Mouse (Mus musculus): Measurements from ENCODE around the gene Txndc15. TPM values are rescaled to one million over a fixed set of nuclear protein-coding genes. Genes with fewer than 3 reads are reported as not detected.
"Not testable (repeated sequence)": the region's sequence is repeated elsewhere in the genome, so short reads cannot be mapped to it uniquely, and the experiment has no call there.

Txndc15 gene
- polyA plus RNA-seq, 1 experiment from 2014 or later, result 144 TPM

DNA sequence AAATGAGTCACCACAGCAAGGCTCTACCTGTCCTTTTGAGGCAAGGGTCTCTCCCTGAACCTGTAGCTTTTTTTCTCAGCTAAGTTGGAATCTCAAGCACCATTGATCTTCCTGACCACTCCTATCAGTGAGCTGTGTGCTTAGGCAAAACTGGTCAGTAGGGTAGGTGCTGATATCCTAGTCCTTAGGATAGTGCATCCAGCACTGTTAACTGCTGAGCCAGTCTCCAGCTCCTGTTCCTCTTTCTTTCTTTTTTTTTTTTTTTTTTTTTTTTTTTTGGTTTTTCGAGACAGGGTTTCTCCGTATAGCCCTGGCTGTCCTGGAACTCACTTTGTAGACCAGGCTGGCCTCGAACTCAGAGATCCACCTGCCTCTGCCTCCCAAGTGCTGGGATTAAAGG lies 18.5 kb upstream of the Txndc15 start:
- not testable (repeated sequence) for H3K4me2 ChIP-seq; ATAC-seq (ENCODE audit: low read depth); H3K4me3 ChIP-seq; H3K9ac ChIP-seq; H3K9me3 ChIP-seq; H3K27ac ChIP-seq (replicated peaks); H3K27me3 ChIP-seq
- peaks cover 24% of the 10 kb centered on the region for H3K36me3 ChIP-seq
- H3K4me1 ChIP-seq (replicated peaks), result peaks cover 29% of the 10 kb centered on the region
- 90% methylated on average over 1 of the region's 3 CpGs for WGBS

DNA sequence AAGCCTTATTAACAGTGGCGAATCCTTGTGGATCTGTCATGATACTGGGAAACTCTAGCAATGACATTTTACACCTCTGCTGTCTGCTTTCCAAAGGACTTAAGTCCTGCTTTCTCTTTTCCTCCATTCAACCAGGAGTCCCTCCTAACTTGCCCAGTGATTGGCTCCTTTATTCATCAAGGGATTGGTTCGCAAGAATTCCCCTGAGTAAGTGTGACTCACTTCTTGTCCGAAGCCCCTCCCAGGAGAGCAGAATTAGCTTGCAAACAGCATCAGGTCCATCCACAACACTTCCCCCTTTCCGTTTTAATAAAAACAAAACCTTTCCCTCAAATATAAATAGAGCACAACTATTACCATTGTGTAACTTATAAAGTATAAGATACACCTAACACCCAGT lies 10.1 kb upstream of the Txndc15 start:
- Histone ChIP-seq H3K27ac (replicated peaks) (no peak overlapping the region), H3K36me3 (peaks cover 49% of the 10 kb centered on the region), H3K9ac (no peak overlapping the region), H3K4me2 (no peak overlapping the region), H3K4me3 (no peak overlapping the region), H3K9me3 (0 out of 2 replicates have a peak, but pooled peaks cover 3% of the 10 kb centered on the region), H3K4me1 (replicated peaks) (no peaks in the 10 kb centered on the region), H3K27me3 (no peaks in the 10 kb centered on the region)
- no peak for ATAC-seq (ENCODE audit: low read depth)
- WGBS, result 95% methylated on average over 4 of the region's 4 CpGs

- H3K27ac ChIP-seq (replicated peaks), result no peak overlapping the region
- no peaks in the 10 kb centered on the region for H3K27me3 ChIP-seq
- no peak overlapping the region for H3K4me3 ChIP-seq
- no peak overlapping the region for H3K4me2 ChIP-seq
- 88% methylated on average over 3 of the region's 3 CpGs for WGBS
- H3K36me3 ChIP-seq, result peaks cover 4% of the 10 kb centered on the region
- no peak overlapping the region for H3K9ac ChIP-seq
- no peaks in the 10 kb centered on the region for H3K9me3 ChIP-seq
- no peak for ATAC-seq (ENCODE audit: low read depth)
- H3K4me1 ChIP-seq (replicated peaks), result peaks cover 28% of the 10 kb centered on the region
These were observed 1.6 kb upstream of the Txndc15 start for GRCm38 (mm10) chr13:55712846-55713245.

DNA sequence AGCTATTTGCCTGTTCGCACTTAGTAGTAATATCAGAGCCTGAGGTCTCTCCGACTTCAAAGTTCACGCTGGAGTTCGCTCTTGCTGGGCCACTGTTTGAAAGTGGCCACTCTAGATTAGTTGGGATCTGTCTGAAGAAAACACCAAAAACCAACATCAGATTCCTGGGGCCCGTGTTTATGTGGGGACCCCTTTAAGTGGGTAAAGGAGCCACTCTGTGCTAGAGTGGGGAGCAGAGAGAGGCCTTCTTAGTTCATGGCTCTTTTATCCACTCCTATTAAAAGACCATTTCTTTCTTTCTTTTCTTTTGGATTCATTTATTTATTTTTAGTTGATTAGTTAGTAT lies 690 bp downstream of the Txndc15 start:
- peak; percentile 17; the same call in 1 of the 2 replicates for ATAC-seq (ENCODE audit: low read depth)
- H3K27ac ChIP-seq (replicated peaks), result peak overlapping the region; percentile 98
- H3K27me3 ChIP-seq, result no peaks in the 10 kb centered on the region
- peaks cover 27% of the 10 kb centered on the region for H3K36me3 ChIP-seq
- H3K4me1 ChIP-seq (replicated peaks), result peaks cover 33% of the 10 kb centered on the region
- WGBS, result 8% methylated on average over 5 of the region's 5 CpGs
- H3K4me3 ChIP-seq, result peak overlapping the region; percentile 93
- peak overlapping the region; percentile 73 for H3K4me2 ChIP-seq
- H3K9me3 ChIP-seq, result no peaks in the 10 kb centered on the region
- peak overlapping the region; percentile 96 for H3K9ac ChIP-seq

GRCm38 (mm10) chr13:55715908-55716510 lies 1.6 kb downstream of the Txndc15 start:
- Histone ChIP-seq H3K36me3 (peaks cover 35% of the 10 kb centered on the region), H3K9ac (peak overlapping the region; percentile 96), H3K27me3 (no peaks in the 10 kb centered on the region), H3K4me2 (peak overlapping the region; percentile 73), H3K4me3 (peak overlapping the region; percentile 93), H3K27ac (replicated peaks) (0 out of 2 replicates have a peak overlapping the region, but pooled peaks have one; percentile 98), H3K9me3 (no peaks in the 10 kb centered on the region), H3K4me1 (replicated peaks) (peaks cover 33% of the 10 kb centered on the region)
- ATAC-seq (ENCODE audit: low read depth), result no peak
- WGBS, result 83% methylated on average over 7 of the region's 7 CpGs

DNA sequence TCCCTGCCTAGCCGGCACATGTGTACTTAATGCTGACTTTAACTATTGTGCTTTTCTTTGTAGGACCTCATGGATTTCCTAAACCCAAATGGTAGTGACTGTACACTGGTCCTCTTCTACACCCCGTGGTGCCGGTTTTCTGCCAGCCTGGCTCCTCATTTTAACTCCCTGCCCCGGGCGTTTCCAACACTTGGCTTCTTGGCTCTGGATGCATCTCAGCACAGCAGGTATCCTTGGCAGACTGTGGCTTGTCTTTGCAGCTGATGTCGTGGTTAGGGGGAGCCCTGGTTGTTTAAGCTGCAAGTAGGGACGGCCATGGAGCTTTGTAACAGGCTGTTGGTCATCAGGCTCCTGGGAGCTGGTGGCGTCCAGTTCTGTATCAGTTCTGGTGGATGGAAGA lies 7.1 kb downstream of the Txndc15 start:
- H3K27me3 ChIP-seq, result no peaks in the 10 kb centered on the region
- H3K27ac ChIP-seq (replicated peaks), result no peak overlapping the region
- H3K4me3 ChIP-seq, result no peak overlapping the region
- H3K36me3 ChIP-seq, result peaks cover 84% of the 10 kb centered on the region
- H3K9me3 ChIP-seq, result no peaks in the 10 kb centered on the region
- ATAC-seq (ENCODE audit: low read depth), result no peak
- H3K9ac ChIP-seq, result no peak overlapping the region
- WGBS, result 71% methylated on average over 8 of the region's 8 CpGs
- H3K4me2 ChIP-seq, result no peak overlapping the region
- peaks cover 18% of the 10 kb centered on the region for H3K4me1 ChIP-seq (replicated peaks)

- Histone ChIP-seq H3K4me2 (no peak overlapping the region), H3K9me3 (no peaks in the 10 kb centered on the region), H3K27me3 (no peaks in the 10 kb centered on the region), H3K9ac (no peak overlapping the region), H3K4me3 (no peak overlapping the region), H3K4me1 (replicated peaks) (peaks cover 13% of the 10 kb centered on the region), H3K27ac (replicated peaks) (no peak overlapping the region), H3K36me3 (peaks cover 84% of the 10 kb centered on the region)
- ATAC-seq (ENCODE audit: low read depth), result no peak
- 95% methylated on average over 2 of the region's 2 CpGs for WGBS
These were observed 7.5 kb downstream of the Txndc15 start for GRCm38 (mm10) chr13:55721995-55722394.

GRCm38 (mm10) chr13:55726598-55727119 lies 12.2 kb downstream of the Txndc15 start:
- peak overlapping the region; percentile 56 for H3K4me3 ChIP-seq
- H3K27me3 ChIP-seq, result no peaks in the 10 kb centered on the region
- peak overlapping the region; percentile 78 for H3K9ac ChIP-seq
- H3K36me3 ChIP-seq, result peaks cover 43% of the 10 kb centered on the region
- no peaks in the 10 kb centered on the region for H3K9me3 ChIP-seq
- 1% methylated on average over 4 of the region's 4 CpGs for WGBS
- ATAC-seq (ENCODE audit: low read depth), result no peak
- H3K4me2 ChIP-seq, result peak overlapping the region; percentile 69
- H3K27ac ChIP-seq (replicated peaks), result peak overlapping the region; percentile 97
- peaks cover 5% of the 10 kb centered on the region; the same call in 1 of the 2 replicates for H3K4me1 ChIP-seq (replicated peaks)

- no peaks in the 10 kb centered on the region for H3K27me3 ChIP-seq
- peak; percentile 92 for ATAC-seq (ENCODE audit: low read depth)
- peak within 1 kb of the TSS; percentile 97 for H3K27ac ChIP-seq (replicated peaks)
- peak within 1 kb of the TSS; percentile 69 for H3K4me2 ChIP-seq
- H3K4me1 ChIP-seq (replicated peaks), result peaks cover 5% of the 10 kb centered on the region; the same call in 1 of the 2 replicates
- WGBS, result under 1% methylated on average over 45 of the region's 73 CpGs
- peaks cover 38% of the 10 kb centered on the region for H3K36me3 ChIP-seq
- peak within 1 kb of the TSS; percentile 56 for H3K4me3 ChIP-seq
- H3K9ac ChIP-seq, result peak within 1 kb of the TSS; percentile 78
- H3K9me3 ChIP-seq, result no peaks in the 10 kb centered on the region
These were observed 12.8 kb downstream of the Txndc15 start, which contains the start of gene Pcbd2 for GRCm38 (mm10) chr13:55727120-55727838. Gene Pcbd2, plus strand, starts transcription at chr13:55727368.

- H3K27me3 ChIP-seq, result no peaks in the 10 kb centered on the region
- peak overlapping the region; percentile 97 for H3K27ac ChIP-seq (replicated peaks)
- H3K9me3 ChIP-seq, result no peaks in the 10 kb centered on the region
- H3K36me3 ChIP-seq, result peaks cover 35% of the 10 kb centered on the region
- peak overlapping the region; percentile 56 for H3K4me3 ChIP-seq
- 4% methylated on average over 19 of the region's 19 CpGs for WGBS
- ATAC-seq (ENCODE audit: low read depth), result peak; percentile 81; the same call in 1 of the 2 replicates
- H3K4me2 ChIP-seq, result peak overlapping the region; percentile 69
- H3K9ac ChIP-seq, result peak overlapping the region; percentile 78
- peaks cover 5% of the 10 kb centered on the region; the same call in 1 of the 2 replicates for H3K4me1 ChIP-seq (replicated peaks)
These were observed 13.4 kb downstream of the Txndc15 start for GRCm38 (mm10) chr13:55727839-55728238.

- no peaks in the 10 kb centered on the region for H3K9me3 ChIP-seq
- H3K9ac ChIP-seq, result no peak overlapping the region
- no peak for ATAC-seq (ENCODE audit: low read depth)
- no peaks in the 10 kb centered on the region for H3K27me3 ChIP-seq
- H3K4me3 ChIP-seq, result no peak overlapping the region
- peaks cover 7% of the 10 kb centered on the region for H3K36me3 ChIP-seq
- H3K4me1 ChIP-seq (replicated peaks), result peaks cover 5% of the 10 kb centered on the region; the same call in 1 of the 2 replicates
- 89% methylated on average over 7 of the region's 7 CpGs for WGBS
- H3K27ac ChIP-seq (replicated peaks), result no peak overlapping the region
- H3K4me2 ChIP-seq, result no peak overlapping the region
These were observed 16.3 kb downstream of the Txndc15 start for GRCm38 (mm10) chr13:55730716-55731115.

DNA sequence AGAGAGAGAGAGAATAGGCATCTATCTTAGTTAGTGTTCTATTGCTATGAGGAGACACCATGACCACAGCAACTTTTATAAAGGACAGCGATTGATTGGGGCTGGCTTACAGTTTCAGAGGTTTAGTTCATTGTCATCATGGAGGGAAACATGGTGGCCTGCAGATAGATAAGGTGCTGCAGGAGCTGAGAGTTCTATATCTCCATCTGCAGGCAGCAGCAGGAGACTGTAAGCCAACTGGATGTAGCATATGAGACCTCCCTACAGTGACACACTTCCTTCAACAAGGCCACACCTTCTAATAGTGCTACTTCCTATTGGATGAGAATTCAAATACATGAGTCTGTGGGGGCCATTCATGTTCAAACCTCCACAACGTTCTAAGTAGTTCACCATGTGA lies 17.7 kb downstream of the Txndc15 start:
- H3K36me3 ChIP-seq, result no peaks in the 10 kb centered on the region
- no peaks in the 10 kb centered on the region for H3K27me3 ChIP-seq
- H3K27ac ChIP-seq (replicated peaks), result no peak overlapping the region
- WGBS, result 91% methylated on average over 2 of the region's 2 CpGs
- H3K4me2 ChIP-seq, result no peak overlapping the region
- H3K4me1 ChIP-seq (replicated peaks), result peaks cover 5% of the 10 kb centered on the region; the same call in 1 of the 2 replicates
- H3K9ac ChIP-seq, result no peak overlapping the region
- ATAC-seq (ENCODE audit: low read depth), result no peak
- no peak overlapping the region for H3K4me3 ChIP-seq
- H3K9me3 ChIP-seq, result no peaks in the 10 kb centered on the region

All from neural tube, embryonic 13.5 days (tissue).